Mouse (Mus musculus): Measurements from ENCODE around the gene Dnaja2. TPM values are rescaled to one million over a fixed set of nuclear protein-coding genes. Genes with fewer than 3 reads are reported as not detected.

Dnaja2 gene
- polyA plus RNA-seq, 1 experiment from 2014 or later, result 164 TPM

- Histone ChIP-seq H3K36me3 (ENCODE audit: inconsistent target) (no peaks in the 10 kb centered on the region), H3K79me2 (ENCODE audit: inconsistent target) (no peaks in the 10 kb centered on the region), H3K4me3 (ENCODE audit: inconsistent target) (no peak overlapping the region), H3K27ac (no peak overlapping the region)
- 93% methylated on average over 1 of the region's 1 CpGs for WGBS (ENCODE audit: missing documents)
Observed at GRCm38 (mm10) chr8:85530717-85531116, 24.4 kb downstream of the Dnaja2 start.

GRCm38 (mm10) chr8:85528959-85529358, 26.2 kb downstream of the Dnaja2 start:
- Histone ChIP-seq H3K27ac (no peak overlapping the region), H3K36me3 (ENCODE audit: inconsistent target) (no peaks in the 10 kb centered on the region), H3K79me2 (ENCODE audit: inconsistent target) (no peaks in the 10 kb centered on the region), H3K4me3 (ENCODE audit: inconsistent target) (no peak overlapping the region)
- WGBS (ENCODE audit: missing documents), result 85% methylated on average over 3 of the region's 3 CpGs

GRCm38 (mm10) chr8:85526105-85526504, 29.0 kb downstream of the Dnaja2 start:
- WGBS (ENCODE audit: missing documents), result 40% methylated on average over 6 of the region's 6 CpGs
- Histone ChIP-seq H3K36me3 (ENCODE audit: inconsistent target) (no peaks in the 10 kb centered on the region), H3K79me2 (ENCODE audit: inconsistent target) (no peaks in the 10 kb centered on the region), H3K27ac (no peak overlapping the region), H3K4me3 (ENCODE audit: inconsistent target) (no peak overlapping the region)

GRCm38 (mm10) chr8:85524086-85524485, 31.1 kb downstream of the Dnaja2 start:
- no peak overlapping the region for H3K27ac ChIP-seq
- H3K4me3 ChIP-seq (ENCODE audit: inconsistent target), result no peak overlapping the region
- 100% methylated on average over 7 of the region's 7 CpGs for WGBS (ENCODE audit: missing documents)
- H3K79me2 ChIP-seq (ENCODE audit: inconsistent target), result no peaks in the 10 kb centered on the region
- no peaks in the 10 kb centered on the region for H3K36me3 ChIP-seq (ENCODE audit: inconsistent target)

- no peaks in the 10 kb centered on the region for H3K36me3 ChIP-seq (ENCODE audit: inconsistent target)
- H3K27ac ChIP-seq, result no peak overlapping the region
- no peak overlapping the region for H3K4me3 ChIP-seq (ENCODE audit: inconsistent target)
- WGBS (ENCODE audit: missing documents), result 93% methylated on average over 8 of the region's 8 CpGs
- H3K79me2 ChIP-seq (ENCODE audit: inconsistent target), result no peaks in the 10 kb centered on the region
Observed at GRCm38 (mm10) chr8:85521332-85521731, 33.8 kb downstream of the Dnaja2 start.

- Histone ChIP-seq H3K36me3 (ENCODE audit: inconsistent target) (no peaks in the 10 kb centered on the region), H3K4me3 (ENCODE audit: inconsistent target) (no peak overlapping the region), H3K79me2 (ENCODE audit: inconsistent target) (no peaks in the 10 kb centered on the region), H3K27ac (no peak overlapping the region)
- 90% methylated on average over 4 of the region's 4 CpGs for WGBS (ENCODE audit: missing documents)
Observed at GRCm38 (mm10) chr8:85520586-85520985, 34.6 kb downstream of the Dnaja2 start.

GRCm38 (mm10) chr8:85517956-85518355, 37.2 kb downstream of the Dnaja2 start:
- Histone ChIP-seq H3K36me3 (ENCODE audit: inconsistent target) (no peaks in the 10 kb centered on the region), H3K27ac (no peak overlapping the region), H3K79me2 (ENCODE audit: inconsistent target) (no peaks in the 10 kb centered on the region), H3K4me3 (ENCODE audit: inconsistent target) (no peak overlapping the region)
- 97% methylated on average over 10 of the region's 10 CpGs for WGBS (ENCODE audit: missing documents)

- 94% methylated on average over 4 of the region's 4 CpGs for WGBS (ENCODE audit: missing documents)
- Histone ChIP-seq H3K36me3 (ENCODE audit: inconsistent target) (no peaks in the 10 kb centered on the region), H3K27ac (no peak overlapping the region), H3K4me3 (ENCODE audit: inconsistent target) (no peak overlapping the region), H3K79me2 (ENCODE audit: inconsistent target) (no peaks in the 10 kb centered on the region)
Observed at GRCm38 (mm10) chr8:85517336-85517735, 37.8 kb downstream of the Dnaja2 start.

GRCm38 (mm10) chr8:85515391-85515790, 39.8 kb downstream of the Dnaja2 start:
- Histone ChIP-seq H3K27ac (0 out of 2 replicates have a peak overlapping the region, but pooled peaks have one; percentile 1), H3K4me3 (ENCODE audit: inconsistent target) (no peak overlapping the region), H3K36me3 (ENCODE audit: inconsistent target) (no peaks in the 10 kb centered on the region), H3K79me2 (ENCODE audit: inconsistent target) (no peaks in the 10 kb centered on the region)
- 46% methylated on average over 7 of the region's 7 CpGs for WGBS (ENCODE audit: missing documents)

- Histone ChIP-seq H3K36me3 (ENCODE audit: inconsistent target) (no peaks in the 10 kb centered on the region), H3K79me2 (ENCODE audit: inconsistent target) (no peaks in the 10 kb centered on the region), H3K4me3 (ENCODE audit: inconsistent target) (no peak overlapping the region), H3K27ac (peak overlapping the region; percentile 27)
- 67% methylated on average over 4 of the region's 4 CpGs for WGBS (ENCODE audit: missing documents)
Observed at GRCm38 (mm10) chr8:85513283-85513682, 41.9 kb downstream of the Dnaja2 start.

GRCm38 (mm10) chr8:85512234-85512633, 42.9 kb downstream of the Dnaja2 start:
- H3K79me2 ChIP-seq (ENCODE audit: inconsistent target), result no peaks in the 10 kb centered on the region
- 89% methylated on average over 8 of the region's 8 CpGs for WGBS (ENCODE audit: missing documents)
- no peaks in the 10 kb centered on the region for H3K36me3 ChIP-seq (ENCODE audit: inconsistent target)

GRCm38 (mm10) chr8:85508661-85509060, 46.5 kb downstream of the Dnaja2 start:
- 88% methylated on average over 4 of the region's 4 CpGs for WGBS (ENCODE audit: missing documents)
- no peaks in the 10 kb centered on the region for H3K79me2 ChIP-seq (ENCODE audit: inconsistent target)
- H3K36me3 ChIP-seq (ENCODE audit: inconsistent target), result no peaks in the 10 kb centered on the region
- no peak overlapping the region for H3K4me3 ChIP-seq (ENCODE audit: inconsistent target)
- H3K27ac ChIP-seq, result no peak overlapping the region

More at GRCm38 (mm10) chr8:85512234-85512633, 42.9 kb downstream of the Dnaja2 start:
- no peak overlapping the region for H3K4me3 ChIP-seq (ENCODE audit: inconsistent target)
- no peak overlapping the region for H3K27ac ChIP-seq

GRCm38 (mm10) chr8:85506620-85507019, 48.5 kb downstream of the Dnaja2 start:
- H3K79me2 ChIP-seq (ENCODE audit: inconsistent target), result no peaks in the 10 kb centered on the region
- no peak overlapping the region for H3K27ac ChIP-seq
- no peak overlapping the region for H3K4me3 ChIP-seq (ENCODE audit: inconsistent target)
- 94% methylated on average over 4 of the region's 4 CpGs for WGBS (ENCODE audit: missing documents)
- no peaks in the 10 kb centered on the region for H3K36me3 ChIP-seq (ENCODE audit: inconsistent target)

- Histone ChIP-seq H3K4me3 (ENCODE audit: inconsistent target) (no peak overlapping the region), H3K79me2 (ENCODE audit: inconsistent target) (no peaks in the 10 kb centered on the region), H3K27ac (no peak overlapping the region), H3K36me3 (ENCODE audit: inconsistent target) (no peaks in the 10 kb centered on the region)
- WGBS (ENCODE audit: missing documents), result 95% methylated on average over 6 of the region's 6 CpGs
Observed at GRCm38 (mm10) chr8:85504704-85505103, 50.4 kb downstream of the Dnaja2 start.

GRCm38 (mm10) chr8:85503065-85503464, 52.1 kb downstream of the Dnaja2 start:
- Histone ChIP-seq H3K79me2 (ENCODE audit: inconsistent target) (no peaks in the 10 kb centered on the region), H3K27ac (no peak overlapping the region), H3K4me3 (ENCODE audit: inconsistent target) (no peak overlapping the region), H3K36me3 (ENCODE audit: inconsistent target) (no peaks in the 10 kb centered on the region)
- WGBS (ENCODE audit: missing documents), result 96% methylated on average over 3 of the region's 3 CpGs

- H3K36me3 ChIP-seq (ENCODE audit: inconsistent target), result no peaks in the 10 kb centered on the region
- 0 out of 2 replicates have a peak overlapping the region, but pooled peaks have one; percentile 24 for H3K27ac ChIP-seq
- no peak overlapping the region for H3K4me3 ChIP-seq (ENCODE audit: inconsistent target)
- H3K79me2 ChIP-seq (ENCODE audit: inconsistent target), result no peaks in the 10 kb centered on the region
- 11% methylated on average over 2 of the region's 2 CpGs for WGBS (ENCODE audit: missing documents)
Observed at GRCm38 (mm10) chr8:85502381-85502780, 52.8 kb downstream of the Dnaja2 start.
